Mouse (Mus musculus) forebrain, embryonic 10.5 days (tissue): ENCODE measurements at regions not wholly inside any gene's neighbourhood (a gene's known extent, or its start where the extent isn't known, plus 50 kb on each side); places are given as distances from the start of the nearest gene placed in this dataset.
"Not testable (repeated sequence)": the region's sequence is repeated elsewhere in the genome, so short reads cannot be mapped to it uniquely, and the experiment has no call there.

Source experiments
- DNase-seq: peaks from one replicate; pipeline ENCODE4 v3.0.0-alpha.2; 2017; ENCODE audit warnings: low spot score; ENCODE audit errors: extremely low spot score
- H3K27ac ChIP-seq: fragments of 300-500 bp; sonication (generic); 2 replicates; pipeline ENCODE4 v1.5.1; 2016; ENCODE audit warnings: mild to moderate bottlenecking
- H3K27me3 ChIP-seq: fragments of 300-500 bp; sonication (generic); 2 replicates; pipeline ENCODE4 v1.6.1; 2016; ENCODE audit warnings: mild to moderate bottlenecking; ENCODE audit not compliant: poor library complexity, severe bottlenecking
- H3K36me3 ChIP-seq: fragments of 300-500 bp; sonication (generic); replicated peaks from 2 replicates; pipeline ENCODE4 v1.6.1; 2016; ENCODE audit warnings: mild to moderate bottlenecking, moderate library complexity
- H3K4me1 ChIP-seq: fragments of 300-500 bp; sonication (generic); 2 replicates; pipeline ENCODE4 v1.6.1; 2016
- H3K4me3 ChIP-seq: fragments of 300-500 bp; sonication (generic); 2 replicates; pipeline ENCODE4 v1.5.1; 2016; ENCODE audit warnings: mild to moderate bottlenecking, moderate library complexity
- H3K9me3 ChIP-seq: fragments of 300-500 bp; sonication (generic); 2 replicates; pipeline ENCODE4 v1.6.1; 2016; ENCODE audit warnings: mild to moderate bottlenecking, moderate library complexity
- WGBS: fragments of 180-500 bp; shearing (Covaris S2); methylation state at CpG from one replicate; pipeline ENCODE4 v1.1.7; 2016; 5-methylcytosine and 5-hydroxymethylcytosine counted together

DNA sequence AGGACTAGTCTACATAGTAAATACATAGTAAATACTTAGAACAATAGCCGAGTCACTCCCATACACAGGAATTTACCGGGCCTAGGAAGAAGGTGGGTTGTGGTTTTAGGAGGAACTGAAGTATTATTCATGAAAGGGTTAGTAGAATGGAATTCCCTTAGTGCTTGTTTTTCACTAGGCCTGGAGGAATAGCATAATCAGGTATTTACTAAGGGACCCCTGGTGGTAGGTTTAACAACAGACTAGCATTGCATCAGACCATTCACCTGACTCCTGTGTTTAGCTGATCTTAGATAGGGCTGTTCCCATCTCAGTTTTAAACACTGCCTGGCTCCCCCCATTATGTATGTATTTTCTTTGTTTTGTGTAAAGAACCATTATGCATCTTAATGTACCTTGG, 339.0 kb downstream of the Dync2h1 start:
- H3K36me3 ChIP-seq, H3K9me3 ChIP-seq, H3K27ac ChIP-seq, H3K27me3 ChIP-seq, H3K4me3 ChIP-seq, DNase-seq, H3K4me1 ChIP-seq: not testable (repeated sequence)
- WGBS, result 90% methylated on average over 2 of the region's 2 CpGs

DNA sequence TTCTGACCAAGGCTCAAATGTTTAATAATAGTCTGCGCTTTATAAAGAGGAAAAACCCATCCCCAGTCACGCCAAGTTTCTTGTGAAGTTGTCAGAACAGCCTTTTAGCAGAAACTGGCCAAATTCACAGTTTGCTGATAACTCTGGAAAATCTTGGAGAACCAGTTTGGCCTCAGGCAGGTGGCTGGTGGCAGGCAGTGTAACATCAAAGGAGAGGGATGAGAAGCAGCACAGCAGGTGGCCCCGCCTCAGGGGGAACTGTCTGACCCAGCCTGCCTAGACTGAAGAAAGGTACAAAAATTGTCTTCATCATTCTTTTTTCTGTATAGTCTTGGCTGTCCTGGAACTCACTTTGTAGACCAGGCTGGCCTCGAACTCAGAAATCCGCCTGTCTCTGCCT, 349.3 kb downstream of the Dync2h1 start:
- not testable (repeated sequence) for H3K4me3 ChIP-seq, H3K4me1 ChIP-seq, H3K27me3 ChIP-seq, H3K36me3 ChIP-seq, DNase-seq, H3K27ac ChIP-seq, H3K9me3 ChIP-seq
- WGBS, result 78% methylated on average over 5 of the region's 5 CpGs

DNA sequence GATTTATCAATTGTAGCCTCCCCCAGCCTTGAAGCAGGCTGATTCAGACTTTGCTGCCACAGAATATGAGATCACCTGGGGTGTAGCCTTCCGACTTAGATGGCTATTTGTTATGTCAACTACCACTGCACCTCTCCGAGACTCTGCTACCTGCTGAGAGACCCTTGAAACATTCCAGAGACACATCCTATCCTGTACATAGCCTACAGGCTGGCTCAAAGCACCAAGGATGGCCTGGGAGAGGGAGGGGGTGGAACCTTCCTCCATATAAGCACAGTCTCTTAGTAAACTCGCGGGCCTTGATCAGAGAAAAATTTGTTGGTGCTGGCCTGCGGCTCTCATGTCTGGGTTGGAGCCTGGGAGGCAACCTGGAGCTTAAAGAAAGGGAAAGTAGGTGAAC, 349.8 kb downstream of the Dync2h1 start:
- H3K4me1 ChIP-seq, result 0 out of 2 replicates have a peak, but pooled peaks cover 3% of the 10 kb centered on the region
- no peaks in the 10 kb centered on the region for H3K27me3 ChIP-seq
- no peak for DNase-seq
- H3K9me3 ChIP-seq, result no peaks in the 10 kb centered on the region; the same call in 1 of the 2 replicates
- no peak overlapping the region for H3K27ac ChIP-seq
- 76% methylated on average over 5 of the region's 5 CpGs for WGBS
- no peaks in the 10 kb centered on the region for H3K36me3 ChIP-seq
- H3K4me3 ChIP-seq, result no peak overlapping the region

DNA sequence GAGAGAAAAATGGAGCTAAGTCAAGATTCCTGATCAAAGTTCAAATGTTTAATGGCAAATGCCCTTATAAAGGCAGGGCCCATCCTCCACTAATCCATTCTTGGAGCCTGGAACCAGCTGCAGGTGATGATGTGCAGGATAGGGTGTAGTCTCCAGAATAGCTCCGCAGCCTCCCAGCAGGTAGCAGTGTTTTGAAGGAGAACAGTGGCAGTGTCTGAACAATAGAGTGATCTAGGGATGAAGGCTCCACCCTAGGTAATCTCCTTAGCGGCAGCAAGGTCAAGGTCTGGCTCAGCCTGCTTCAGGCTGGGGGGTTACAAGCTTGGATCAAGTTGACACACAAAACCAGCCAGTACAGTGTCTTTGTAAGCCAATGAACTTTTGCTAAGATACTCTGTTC, 351.4 kb downstream of the Dync2h1 start:
- 0 out of 2 replicates have a peak, but pooled peaks cover 3% of the 10 kb centered on the region for H3K4me1 ChIP-seq
- H3K36me3 ChIP-seq, result no peaks in the 10 kb centered on the region
- no peaks in the 10 kb centered on the region; the same call in 1 of the 2 replicates for H3K9me3 ChIP-seq
- 28% methylated on average over 2 of the region's 2 CpGs for WGBS
- no peak overlapping the region for H3K27ac ChIP-seq
- no peak for DNase-seq
- H3K27me3 ChIP-seq, result no peaks in the 10 kb centered on the region
- H3K4me3 ChIP-seq, result no peak overlapping the region

DNA sequence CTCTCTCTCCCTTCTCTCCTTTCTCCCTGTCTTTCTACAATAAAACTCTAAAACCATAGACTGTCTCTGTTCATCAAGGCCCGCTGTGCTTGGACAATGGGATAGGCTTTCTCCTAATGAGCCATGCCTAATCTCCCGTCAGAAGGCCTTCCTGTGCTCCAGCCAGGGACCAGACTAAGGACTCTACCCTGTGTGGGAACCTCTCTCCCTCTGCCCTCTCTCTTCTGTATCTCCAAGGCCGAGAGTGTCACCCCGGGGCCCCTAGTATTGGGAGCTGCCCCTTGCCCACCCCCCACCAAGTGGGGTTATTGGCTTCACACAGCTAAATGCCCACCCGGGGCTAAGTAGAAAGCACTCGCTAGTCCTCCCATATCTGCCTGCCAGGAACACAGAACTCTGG, 352.6 kb downstream of the Dync2h1 start:
- H3K9me3 ChIP-seq, H3K27me3 ChIP-seq, H3K36me3 ChIP-seq, H3K4me1 ChIP-seq, H3K27ac ChIP-seq, DNase-seq, H3K4me3 ChIP-seq: not testable (repeated sequence)
- WGBS, result 53% methylated on average over 6 of the region's 6 CpGs

DNA sequence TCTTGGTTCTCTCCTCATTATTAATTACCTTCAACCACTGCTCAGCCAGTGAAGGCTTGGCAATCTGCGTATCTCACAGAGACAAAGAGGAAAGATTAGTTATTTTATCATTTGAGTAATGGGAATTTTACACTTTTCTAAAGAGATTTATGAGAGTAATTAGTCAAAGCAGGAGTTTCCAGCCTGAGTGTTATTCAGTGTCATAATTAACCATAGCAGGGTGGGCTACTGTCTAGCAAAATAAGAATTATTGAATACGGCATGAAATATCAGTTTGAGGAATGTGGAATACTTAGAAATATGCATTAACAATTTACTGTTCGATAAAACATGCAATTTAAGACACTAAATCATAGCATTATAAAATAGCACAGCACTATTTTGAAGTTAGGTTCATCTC, 357.7 kb downstream of the Dync2h1 start:
- Histone ChIP-seq H3K4me3 (no peak overlapping the region), H3K36me3 (no peaks in the 10 kb centered on the region), H3K4me1 (no peaks in the 10 kb centered on the region), H3K27me3 (no peaks in the 10 kb centered on the region), H3K9me3 (no peaks in the 10 kb centered on the region; the same call in 1 of the 2 replicates), H3K27ac (no peak overlapping the region)
- no peak for DNase-seq
- WGBS, result 87% methylated on average over 3 of the region's 3 CpGs

DNA sequence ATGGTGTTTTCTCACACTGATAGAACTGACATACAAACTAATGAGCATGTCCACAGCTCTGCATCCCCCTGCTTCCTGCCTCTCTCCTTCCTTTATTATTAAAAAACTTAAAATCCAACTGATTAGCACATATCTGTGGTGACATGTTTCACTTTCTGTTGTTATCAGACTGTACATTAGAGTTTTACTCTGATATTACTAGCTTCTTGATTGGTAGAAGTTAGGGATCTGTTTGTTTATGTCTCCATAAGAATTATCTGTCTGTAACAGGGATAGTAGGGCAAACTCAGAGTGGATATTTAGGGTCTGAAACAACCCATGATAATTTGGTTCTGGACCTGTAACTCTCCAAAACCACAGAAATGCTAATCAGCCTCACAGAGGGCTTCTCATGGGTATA, 358.6 kb downstream of the Dync2h1 start:
- Histone ChIP-seq H3K27ac (no peak overlapping the region), H3K4me3 (no peak overlapping the region), H3K36me3 (no peaks in the 10 kb centered on the region), H3K4me1 (no peaks in the 10 kb centered on the region), H3K9me3 (no peaks in the 10 kb centered on the region; the same call in 1 of the 2 replicates), H3K27me3 (no peaks in the 10 kb centered on the region)
- DNase-seq, result no peak

DNA sequence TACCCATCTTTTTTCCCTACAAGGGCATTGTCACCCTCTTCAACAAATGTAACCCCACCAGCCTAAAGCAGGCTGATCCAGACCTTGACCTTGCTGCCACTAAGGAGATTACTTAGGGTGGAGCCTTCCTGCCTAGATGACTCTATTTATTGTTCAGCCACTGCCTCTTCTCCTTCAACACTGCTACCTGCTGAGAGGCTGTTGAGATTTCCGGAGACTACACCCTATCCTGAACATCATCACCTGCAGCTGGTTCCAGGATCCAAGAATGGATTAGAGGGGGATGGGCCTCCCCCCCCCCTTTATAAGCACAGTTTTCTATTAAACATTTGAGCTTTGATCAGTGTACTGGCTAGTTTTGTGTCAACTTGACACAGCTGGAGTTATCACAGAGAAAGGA, 360.3 kb downstream of the Dync2h1 start:
- H3K4me3 ChIP-seq, H3K9me3 ChIP-seq, H3K36me3 ChIP-seq, H3K27me3 ChIP-seq, H3K4me1 ChIP-seq, H3K27ac ChIP-seq, DNase-seq: not testable (repeated sequence)
- WGBS, result 63% methylated on average over 1 of the region's 1 CpGs

DNA sequence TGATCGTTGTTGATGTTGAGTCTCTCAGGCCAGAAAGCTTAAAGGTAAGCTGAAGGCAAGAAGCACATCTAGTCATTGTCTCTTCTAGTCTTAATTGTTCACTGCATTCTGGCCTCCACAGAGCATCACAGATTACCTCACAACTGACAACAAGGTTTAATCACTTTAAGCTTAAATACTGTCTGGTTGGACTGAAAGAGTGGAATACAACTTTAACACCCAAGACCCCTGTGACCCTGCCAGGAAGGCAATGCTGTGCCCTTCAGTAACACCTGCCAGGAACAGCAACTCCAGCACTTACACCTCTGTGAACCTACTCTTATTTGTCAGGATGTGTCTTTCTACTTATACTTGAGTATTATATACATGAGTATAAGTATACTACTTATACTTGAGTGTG, 360.7 kb downstream of the Dync2h1 start:
- H3K27me3 ChIP-seq, result no peaks in the 10 kb centered on the region
- H3K4me3 ChIP-seq, result no peak overlapping the region
- H3K27ac ChIP-seq, result no peak overlapping the region
- DNase-seq, result no peak
- no peaks in the 10 kb centered on the region for H3K4me1 ChIP-seq
- 87% methylated on average over 1 of the region's 1 CpGs for WGBS
- H3K36me3 ChIP-seq, result no peaks in the 10 kb centered on the region
- H3K9me3 ChIP-seq, result no peaks in the 10 kb centered on the region; the same call in 1 of the 2 replicates

DNA sequence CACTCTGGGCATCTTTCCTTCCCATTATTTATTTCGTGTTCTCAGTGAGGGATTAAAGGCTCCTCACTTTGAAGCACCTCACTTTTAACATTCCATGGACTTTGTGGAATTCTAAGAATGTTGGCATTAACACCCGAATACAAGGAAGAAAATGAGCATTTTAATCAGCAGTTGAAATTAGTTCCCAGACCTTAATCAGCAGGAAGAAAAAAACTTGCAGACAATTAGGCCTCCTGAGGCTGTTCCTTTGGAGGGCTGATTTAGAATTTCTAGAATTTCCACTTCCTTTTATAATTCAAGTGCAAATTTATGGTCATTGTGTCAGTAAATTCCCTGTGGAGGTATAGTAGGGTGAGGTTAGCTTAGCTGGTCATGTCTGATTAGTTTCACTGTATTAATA, 407.6 kb downstream of the Dync2h1 start:
- H3K9me3 ChIP-seq, result peaks cover 9% of the 10 kb centered on the region
- 27% methylated on average over 2 of the region's 2 CpGs for WGBS
- DNase-seq, result no peak
- H3K27ac ChIP-seq, result no peak overlapping the region
- H3K4me3 ChIP-seq, result no peak overlapping the region
- 0 out of 2 replicates have a peak, but pooled peaks cover 7% of the 10 kb centered on the region for H3K4me1 ChIP-seq
- no peaks in the 10 kb centered on the region for H3K36me3 ChIP-seq
- H3K27me3 ChIP-seq, result no peaks in the 10 kb centered on the region

DNA sequence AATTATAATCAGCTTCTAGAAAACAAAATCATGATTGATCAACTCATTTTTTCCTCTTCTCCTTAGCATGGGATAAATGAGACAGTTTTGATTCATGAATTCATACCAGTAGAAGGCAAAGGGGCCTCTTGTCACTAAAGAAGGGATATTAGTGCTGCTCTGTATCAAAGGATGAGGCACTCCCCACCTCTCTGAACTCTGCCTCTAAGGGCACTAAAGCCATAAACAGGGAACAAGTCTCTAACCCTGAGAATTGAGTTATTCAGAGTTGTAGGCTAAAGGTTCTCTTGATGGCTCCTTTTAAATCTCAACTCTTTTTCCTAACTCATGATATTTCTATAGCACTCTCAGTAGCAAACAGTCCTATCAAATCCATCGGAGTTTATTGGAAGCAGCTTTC, 442.8 kb downstream of the Dync2h1 start:
- Histone ChIP-seq H3K27ac (no peak overlapping the region), H3K27me3 (no peaks in the 10 kb centered on the region), H3K4me1 (no peaks in the 10 kb centered on the region), H3K9me3 (no peaks in the 10 kb centered on the region), H3K36me3 (no peaks in the 10 kb centered on the region), H3K4me3 (no peak overlapping the region)
- no peak for DNase-seq
- WGBS, result 92% methylated on average over 1 of the region's 1 CpGs

DNA sequence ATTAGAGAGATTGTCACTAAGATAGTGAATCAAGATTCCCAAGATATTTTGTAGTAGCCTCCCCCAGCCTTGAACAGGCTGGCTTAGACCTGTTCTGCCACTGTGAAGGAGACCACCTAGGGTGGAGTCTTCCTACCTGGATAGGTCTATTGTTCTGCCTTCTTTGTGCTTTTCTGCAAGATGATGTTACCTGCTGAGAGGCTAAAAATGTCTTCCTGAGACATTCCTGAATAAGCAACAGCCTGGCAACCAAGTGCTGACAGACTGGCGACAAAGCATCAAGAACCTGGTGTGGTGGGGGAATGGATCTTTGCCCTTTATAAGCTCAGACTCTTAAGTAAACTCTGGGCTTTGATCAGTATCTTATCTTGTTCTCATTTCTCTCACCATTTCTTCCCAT, 447.8 kb downstream of the Dync2h1 start:
- Histone ChIP-seq H3K36me3 (no peaks in the 10 kb centered on the region), H3K4me1 (no peaks in the 10 kb centered on the region), H3K9me3 (no peaks in the 10 kb centered on the region), H3K27ac (no peak overlapping the region), H3K4me3 (no peak overlapping the region), H3K27me3 (no peaks in the 10 kb centered on the region)
- WGBS, result 29% methylated on average over 1 of the region's 1 CpGs
- no peak for DNase-seq

DNA sequence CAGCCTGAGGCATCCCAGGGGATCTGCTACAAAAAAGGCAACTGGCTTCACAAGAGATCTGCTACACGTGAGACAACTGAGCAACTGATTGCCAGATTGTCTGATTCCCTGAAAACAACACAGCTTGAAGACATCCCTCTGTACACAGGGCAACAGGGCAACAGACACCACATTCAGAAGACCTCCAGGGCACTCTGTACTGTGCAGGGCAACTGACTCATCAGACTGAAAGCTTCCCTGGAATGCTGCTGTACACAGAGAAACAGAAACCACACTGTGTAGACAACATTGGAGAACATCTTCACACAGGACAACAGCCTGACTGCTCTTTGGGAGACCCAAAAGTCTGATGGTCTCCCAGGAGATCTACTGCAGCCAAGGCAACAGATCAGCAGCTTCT, 456.8 kb upstream of the Ddi1 start:
- Histone ChIP-seq H3K27ac (no peak overlapping the region), H3K4me1 (no peaks in the 10 kb centered on the region), H3K36me3 (no peaks in the 10 kb centered on the region), H3K4me3 (no peak overlapping the region), H3K27me3 (no peaks in the 10 kb centered on the region), H3K9me3 (no peaks in the 10 kb centered on the region)
- 61% methylated on average over 1 of the region's 1 CpGs for WGBS
- DNase-seq, result no peak

DNA sequence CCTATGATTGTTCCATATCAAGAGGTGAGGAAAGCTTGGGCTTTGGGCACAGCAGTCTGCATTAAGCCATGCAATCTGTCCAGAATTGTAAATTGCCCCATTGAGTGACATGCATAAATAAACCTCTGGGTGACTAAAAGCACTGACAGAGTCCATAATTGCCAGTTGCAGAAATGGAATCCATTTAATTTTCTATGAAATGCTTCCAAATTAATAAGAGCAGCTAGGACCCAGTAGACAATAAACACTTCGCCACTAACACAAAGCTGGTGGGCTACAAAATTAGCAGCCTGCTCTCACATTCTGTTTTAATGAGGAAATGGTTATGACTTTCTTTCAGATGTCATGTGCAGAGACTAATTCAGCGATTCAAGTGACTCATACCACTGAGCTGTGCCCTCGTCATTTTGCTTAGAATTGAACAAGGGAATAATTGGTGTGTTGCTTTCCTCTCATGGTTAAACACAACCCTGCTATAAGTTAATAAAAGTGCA, 407.6 kb upstream of the Ddi1 start:
- Histone ChIP-seq H3K27ac (no peak overlapping the region), H3K9me3 (no peaks in the 10 kb centered on the region), H3K4me3 (no peak overlapping the region), H3K4me1 (no peaks in the 10 kb centered on the region), H3K36me3 (no peaks in the 10 kb centered on the region), H3K27me3 (no peaks in the 10 kb centered on the region)
- 66% methylated on average over 3 of the region's 3 CpGs for WGBS
- no peak for DNase-seq
